Mouse (Mus musculus): ENCODE measurements around the gene Tmem198.

DNA sequence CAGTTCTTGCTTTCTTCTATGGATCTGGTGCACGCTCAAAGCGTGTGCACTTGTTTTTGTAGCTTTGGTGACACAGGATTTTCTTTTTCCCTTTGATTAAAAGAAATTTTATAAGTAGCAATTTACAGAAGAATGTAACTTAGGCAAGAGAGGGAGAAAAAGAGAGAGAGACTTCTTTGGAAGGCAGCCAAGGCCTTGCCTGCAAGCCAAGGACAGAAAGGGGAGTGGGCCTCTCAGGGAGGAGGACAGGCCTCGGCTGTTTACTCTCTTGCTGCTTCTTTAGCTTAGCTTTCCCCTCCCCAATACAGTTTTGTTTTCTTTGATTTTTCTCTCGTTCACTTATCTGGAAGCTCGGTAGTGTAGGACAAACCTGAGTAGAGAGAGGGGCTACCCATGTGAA lies 40.2 kb downstream of the Tmem198 start:
- TF ChIP-seq POLR2A (IDR thresholded peaks at IDR 0.05; ENCODE audit: control insufficient read depth, extremely low read depth, insufficient read depth, low read length, poor library complexity) (no peak), CTCF (IDR thresholded peaks at IDR 0.05; ENCODE audit: borderline replicate concordance, control insufficient read depth, extremely low read depth, insufficient read depth, low read length, poor library complexity) (no peak)

All from thymus, adult 2 months (tissue).